Mouse (Mus musculus) small intestine, adult 2 months (tissue): ENCODE measurements around the gene Stk32c.

Source experiments
- CTCF ChIP-seq: fragments of 200-500 bp; IDR thresholded peaks from 2 replicates; pipeline ENCODE4 v1.5.1; 2012; ENCODE audit warnings: low read depth, mild to moderate bottlenecking, control low read depth, inconsistent platforms, low read length, moderate library complexity, mixed read lengths; ENCODE audit not compliant: insufficient replicate concordance, insufficient read length; ENCODE audit errors: extremely low read depth
- POLR2A ChIP-seq: fragments of 200-500 bp; IDR thresholded peaks from 2 replicates; pipeline ENCODE4 v1.6.1; 2012; ENCODE audit warnings: low read depth, mild to moderate bottlenecking, control low read depth, inconsistent platforms, low read length, moderate library complexity

GRCm38 (mm10) chr7:139214596-139215340, 1.7 kb upstream of the Stk32c start:
- no peak for TF ChIP-seq POLR2A
- TF ChIP-seq CTCF, result no peak
